Mouse (Mus musculus): ENCODE measurements around the gene Lipc.

The Lipc gene

DNA sequence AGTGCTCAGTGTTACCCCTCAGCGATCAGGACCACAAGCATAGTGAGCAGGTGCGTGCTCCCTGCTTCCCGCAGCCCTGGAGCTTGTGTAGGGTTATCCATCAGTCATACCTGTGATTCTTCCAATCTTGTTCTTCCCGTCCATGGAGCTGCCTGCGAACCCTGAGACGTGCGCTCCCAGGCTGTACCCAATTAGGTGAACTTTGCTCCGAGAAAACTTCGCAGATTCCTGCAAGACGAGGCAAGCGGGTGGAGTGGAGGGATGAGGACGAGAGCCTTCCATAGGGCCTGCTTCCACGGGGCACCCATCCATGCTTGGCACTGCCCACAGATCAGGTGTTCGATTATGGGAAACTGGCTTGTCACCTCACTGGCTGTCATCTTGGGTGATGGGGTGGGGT is 133.3 kb downstream of the Lipc start:
- DNase-seq (ENCODE audit: low spot score): no peak

GRCm38 (mm10) chr9:70817396-70817795 is 134.6 kb downstream of the Lipc start:
- no peak for DNase-seq (ENCODE audit: low spot score)

GRCm38 (mm10) chr9:70816701-70817305 is 135.2 kb downstream of the Lipc start:
- no peak for DNase-seq (ENCODE audit: low spot score)

DNA sequence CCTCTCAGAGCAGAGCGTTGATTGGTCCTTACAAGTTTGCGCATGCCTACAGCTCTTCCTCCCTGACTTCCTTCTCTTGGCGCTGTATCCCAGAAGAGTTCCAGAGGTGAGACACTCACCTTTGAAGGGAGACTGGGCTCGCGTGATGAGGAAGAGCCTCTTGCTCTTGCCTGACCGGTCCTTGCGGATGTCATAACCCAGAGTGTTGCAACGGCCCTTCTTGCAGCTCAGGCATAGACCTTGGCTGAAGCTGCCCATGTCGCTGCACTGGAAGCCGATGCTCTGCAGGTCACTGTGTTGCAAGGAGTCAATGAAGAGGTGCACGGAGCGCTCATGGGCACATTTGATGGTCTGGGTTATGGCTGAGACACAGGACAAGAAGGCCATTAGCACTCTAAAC is 139.5 kb downstream of the Lipc start:
- DNase-seq (ENCODE audit: low spot score): no peak

DNA sequence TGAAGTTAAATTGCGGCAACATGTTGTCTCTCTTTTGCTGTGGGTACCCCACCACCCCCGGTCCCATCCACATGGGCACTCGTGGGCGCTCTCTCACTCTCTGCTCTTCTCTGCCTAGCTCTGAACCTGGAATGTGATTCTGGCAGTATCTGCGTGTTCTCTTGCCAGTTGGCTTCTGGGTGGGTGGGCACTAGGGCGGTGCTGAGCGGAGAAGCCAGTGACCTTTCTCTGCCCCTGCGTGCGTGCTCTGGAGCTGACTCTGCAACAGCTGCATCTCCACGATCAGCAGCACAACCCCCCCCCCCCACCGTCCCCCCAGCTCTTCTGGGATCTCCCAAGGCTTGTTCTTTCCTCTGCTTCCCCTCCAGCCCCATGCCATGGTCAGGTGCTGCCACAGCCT is 144.3 kb downstream of the Lipc start:
- DNase-seq (ENCODE audit: low spot score): no peak

DNA sequence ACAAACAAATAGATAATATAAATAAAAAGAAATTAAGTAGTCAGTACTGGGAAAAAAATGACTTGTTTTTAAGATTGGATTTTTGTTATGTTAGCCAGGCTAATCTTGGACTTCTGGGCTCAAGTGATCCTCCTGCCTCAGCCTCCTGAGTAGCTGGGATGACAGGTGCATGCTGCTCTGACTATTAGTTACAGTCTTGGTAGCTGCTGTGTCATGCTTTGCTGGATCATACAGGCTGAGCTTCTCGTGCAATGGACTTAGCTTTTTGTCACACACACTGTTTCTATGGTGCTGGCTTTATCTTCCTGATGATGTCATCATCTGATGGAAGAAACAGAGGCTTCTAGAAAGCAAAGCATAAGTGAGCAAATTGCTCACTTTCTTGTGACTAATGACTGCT is 146.0 kb downstream of the Lipc start:
- DNase-seq (ENCODE audit: low spot score): no peak

- DNase-seq (ENCODE audit: low spot score): no peak
Observed at GRCm38 (mm10) chr9:70802816-70803215, 149.2 kb downstream of the Lipc start.

DNA sequence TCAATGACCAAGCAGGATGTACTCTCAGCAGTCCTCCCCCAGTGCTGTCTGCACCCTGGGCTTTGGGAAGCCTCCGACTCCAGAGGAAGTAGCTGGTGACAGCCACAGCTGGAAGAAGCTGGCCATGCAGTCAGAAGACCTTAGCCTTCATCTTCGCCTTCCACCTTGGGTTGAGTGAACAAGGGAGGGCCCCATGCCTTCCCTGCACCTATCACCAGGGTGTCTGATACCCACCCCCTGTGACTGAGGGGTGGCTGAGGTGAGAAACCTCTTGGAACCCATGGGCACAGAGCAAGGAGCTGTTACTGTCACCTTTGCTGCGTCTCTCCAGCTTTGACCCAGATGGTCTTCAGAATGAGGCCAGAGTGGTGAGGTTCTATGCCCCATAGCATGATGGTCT is 150.3 kb downstream of the Lipc start:
- DNase-seq (ENCODE audit: low spot score): no peak

DNA sequence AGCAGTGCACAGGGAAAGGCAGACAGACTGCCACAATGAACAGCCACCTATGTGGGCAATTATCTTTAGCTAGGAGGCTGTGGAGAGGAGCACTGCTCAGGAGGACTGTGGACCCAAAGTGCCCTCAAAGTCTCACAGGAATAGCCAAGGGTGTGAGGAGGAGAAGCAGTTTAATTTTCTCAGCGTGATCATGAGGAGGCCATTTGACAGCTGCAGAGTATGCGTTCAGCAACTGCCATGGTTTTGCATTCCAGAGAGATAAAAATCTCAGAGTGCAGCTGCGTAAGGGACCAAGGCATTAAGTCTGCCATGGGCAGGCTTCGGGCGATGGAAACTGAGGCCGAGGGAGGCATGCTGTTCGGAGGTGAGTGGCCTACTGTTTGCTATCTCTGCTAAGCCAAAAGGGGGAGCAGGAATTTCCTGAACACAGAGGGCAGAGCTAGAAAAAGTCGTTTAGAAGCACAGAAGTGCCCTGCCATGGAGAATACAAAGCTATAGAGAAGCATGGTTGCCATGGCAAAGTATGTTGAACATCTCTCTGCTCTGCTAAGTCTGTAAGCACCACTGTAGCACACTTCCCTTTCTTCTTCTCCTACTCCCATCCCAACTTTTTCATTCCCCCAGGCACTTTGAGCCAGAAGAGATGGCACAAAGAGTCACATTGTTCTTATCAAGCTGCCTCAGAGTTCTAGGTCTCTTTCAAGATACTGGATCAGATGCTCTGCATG is 151.3 kb downstream of the Lipc start:
- DNase-seq (ENCODE audit: low spot score): no peak

DNA sequence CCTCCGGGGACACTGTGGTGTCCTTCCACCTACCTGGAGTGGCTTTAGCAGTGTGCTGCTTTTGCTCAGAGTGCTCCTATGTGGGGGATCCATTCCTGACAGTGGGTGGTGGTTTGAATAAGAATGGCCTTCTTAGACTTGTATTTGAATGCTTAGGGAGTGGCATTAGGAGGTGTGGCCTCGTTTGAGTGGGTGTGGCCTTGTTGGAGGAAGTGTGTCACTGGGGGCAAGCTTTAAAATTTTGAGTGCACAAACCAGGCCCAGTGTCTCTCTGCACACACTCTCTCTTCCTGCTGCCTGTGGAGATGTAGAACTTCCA is 156.6 kb downstream of the Lipc start:
- DNase-seq (ENCODE audit: low spot score): no peak

GRCm38 (mm10) chr9:70794643-70795438 is 157.2 kb downstream of the Lipc start:
- DNase-seq (ENCODE audit: low spot score): peak; percentile 22

DNA sequence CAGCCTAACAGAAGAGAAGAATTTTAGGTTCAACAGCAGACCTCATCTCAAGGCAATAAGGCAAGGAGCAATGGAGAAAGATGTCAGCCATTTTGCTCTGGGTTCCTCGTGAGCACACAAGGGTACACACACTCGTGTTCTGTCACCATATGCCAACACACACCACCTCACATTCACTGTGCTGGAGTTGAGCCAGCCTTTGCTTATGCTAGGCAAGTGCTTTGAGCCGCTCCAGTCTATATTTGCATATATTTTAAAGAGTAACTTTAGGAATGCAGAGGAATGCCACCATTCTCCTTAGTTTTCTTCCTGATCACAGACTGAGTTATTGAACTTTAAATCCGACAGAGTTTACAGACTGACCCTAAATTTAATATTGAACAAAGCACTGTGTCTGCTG is 161.4 kb downstream of the Lipc start:
- DNase-seq (ENCODE audit: low spot score): no peak

DNA sequence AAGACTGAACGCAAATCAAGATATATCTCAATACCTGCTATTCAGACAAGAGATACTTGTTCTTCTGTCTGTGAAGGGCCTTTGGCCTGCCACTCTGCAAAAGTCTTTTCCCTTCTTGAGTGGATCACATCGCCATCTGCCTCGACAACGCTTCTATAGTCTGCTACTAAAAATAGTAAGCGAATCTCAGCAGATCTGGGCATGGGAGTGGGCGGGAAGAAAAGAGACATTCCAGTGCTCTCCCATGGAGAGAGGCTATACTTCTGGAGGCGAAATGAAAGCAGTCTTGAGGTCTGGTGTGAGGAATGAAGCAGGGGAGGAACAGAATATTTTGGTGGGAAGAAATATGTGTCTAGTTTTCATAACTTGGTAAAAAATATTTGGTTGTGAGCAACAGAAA is 163.3 kb downstream of the Lipc start:
- no peak for DNase-seq (ENCODE audit: low spot score)

DNA sequence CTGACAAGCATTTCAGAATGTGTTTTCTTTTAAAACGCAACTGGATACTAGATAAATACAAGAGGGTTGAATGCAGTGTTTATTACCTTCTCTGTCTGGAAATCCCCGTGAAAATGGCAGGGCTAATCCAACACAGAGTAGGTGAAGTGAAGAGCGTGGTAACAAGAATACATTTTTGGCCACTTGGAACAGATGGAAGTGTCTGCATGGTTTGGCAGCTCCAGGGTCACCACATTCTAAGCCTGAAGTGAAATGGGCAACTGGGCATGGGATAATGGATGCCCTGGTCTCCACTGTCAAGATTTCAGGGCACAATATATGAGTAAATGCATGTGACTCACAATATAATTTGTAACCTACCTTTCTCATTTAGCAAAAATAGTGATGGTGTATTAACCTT is 169.8 kb downstream of the Lipc start:
- DNase-seq (ENCODE audit: low spot score): no peak

- DNase-seq (ENCODE audit: low spot score): no peak
Observed at GRCm38 (mm10) chr9:70775517-70775916, 176.5 kb downstream of the Lipc start.

DNA sequence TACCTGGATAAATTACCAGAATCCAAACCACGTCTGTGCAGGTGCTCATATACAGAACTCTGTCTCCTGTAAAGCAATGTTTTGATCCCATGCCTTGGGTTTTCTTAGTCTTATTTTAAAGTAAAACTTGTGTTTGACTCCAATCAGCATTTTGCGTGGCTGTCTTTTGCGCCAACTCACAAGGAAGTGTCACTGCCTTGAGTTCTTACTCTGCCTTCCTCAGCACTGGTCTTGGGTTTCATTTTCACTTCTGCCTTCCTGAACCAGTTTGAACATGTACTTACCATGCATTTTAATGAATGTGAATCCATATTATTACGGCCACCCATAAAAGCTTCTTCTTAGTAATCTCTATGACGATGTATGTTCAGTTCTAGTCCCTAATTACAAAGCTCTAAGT is 191.1 kb downstream of the Lipc start:
- DNase-seq (ENCODE audit: low spot score): no peak

DNA sequence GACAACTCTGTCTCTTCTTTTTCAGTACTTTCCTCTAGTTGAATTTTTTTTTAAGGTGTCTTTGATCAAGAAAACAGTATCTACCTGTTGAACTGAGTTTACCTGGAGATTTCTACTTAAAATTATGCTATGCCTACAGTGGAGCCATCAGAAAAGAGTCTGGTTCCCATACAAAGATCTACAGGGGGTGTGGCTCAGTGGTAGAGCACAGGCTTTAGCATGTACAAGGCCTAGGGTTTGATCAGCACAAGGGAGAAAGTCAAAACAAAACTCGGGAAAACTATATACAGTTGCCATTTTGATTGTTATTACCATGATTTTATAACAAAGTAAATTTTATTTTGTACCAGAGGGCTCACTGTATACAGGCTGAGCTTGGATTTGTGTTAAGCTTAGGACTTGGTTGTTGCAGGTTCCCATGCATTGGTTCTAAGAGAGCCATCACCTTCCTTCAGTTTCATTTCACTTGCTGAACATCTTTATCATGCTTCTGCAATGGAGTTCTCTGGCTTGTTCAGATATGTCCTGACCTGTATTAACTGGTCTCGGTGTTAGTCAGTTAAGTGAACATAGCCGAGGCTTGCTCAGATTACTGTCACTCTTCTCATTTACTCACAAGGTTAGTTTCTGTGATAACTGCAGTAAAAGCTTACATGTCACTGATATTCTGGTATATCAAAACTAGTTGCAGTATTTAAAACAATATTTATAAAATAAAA is 200.4 kb downstream of the Lipc start:
- DNase-seq (ENCODE audit: low spot score): no peak
